Mouse (Mus musculus) cerebellum, adult 2 months (tissue): Measurements from ENCODE around the gene Abca2. TPM values are rescaled to one million over a fixed set of nuclear protein-coding genes. Genes with fewer than 3 reads are reported as not detected.
A peak's percentile ranks its signal among the peaks of the same experiment; 100 is the strongest.

Source experiments
- DNase-seq, 2 experiments: peaks; one replicate each; pipeline ENCODE4 v3.0.0; 2021
- H3K27ac ChIP-seq: fragments of 200-500 bp; 2 replicates; pipeline ENCODE4 v1.5.1; 2012; ENCODE audit warnings: low read length, control low read depth, inconsistent platforms; ENCODE audit not compliant: insufficient read depth
- H3K27me3 ChIP-seq: fragments of 200-500 bp; 2 replicates; pipeline ENCODE4 v1.6.1; 2012; ENCODE audit warnings: inconsistent platforms, mild to moderate bottlenecking, low read length, moderate library complexity; ENCODE audit not compliant: control insufficient read depth, insufficient read depth
- H3K4me1 ChIP-seq: fragments of 200-500 bp; 2 replicates; pipeline ENCODE4 v1.6.1; 2011; ENCODE audit warnings: low read length; ENCODE audit not compliant: control insufficient read depth, insufficient read depth
- H3K4me3 ChIP-seq: fragments of 200-500 bp; replicated peaks from 2 replicates; pipeline ENCODE3; 2011; ENCODE audit warnings: mild to moderate bottlenecking, low read depth, low read length, control low read depth; ENCODE audit not compliant: insufficient read depth
- CTCF ChIP-seq: fragments of 200-500 bp; IDR thresholded peaks from 2 replicates; pipeline ENCODE4 v1.5.1; 2011; ENCODE audit warnings: low read depth, mild to moderate bottlenecking, control low read depth, low read length, moderate library complexity, borderline replicate concordance; ENCODE audit not compliant: insufficient read depth
- POLR2A ChIP-seq: fragments of 200-500 bp; IDR thresholded peaks from 2 replicates; pipeline ENCODE4 v1.6.1; 2011; ENCODE audit warnings: low read length, control low read depth, borderline replicate concordance; ENCODE audit not compliant: insufficient read depth
- WGBS: fragments of 180-500 bp; shearing (Covaris S2); methylation state at CpG from one replicate; pipeline ENCODE4 v1.1.7; 2018; 5-methylcytosine and 5-hydroxymethylcytosine counted together
- polyA plus RNA-seq: library from polyadenylated mRNA; depleted of rRNA; stranded (reverse); fragments of >200 nt; gene quantifications from 2 replicates; pipeline ENCODE4 v1.2.3, GENCODE M21; 2012

The Abca2 gene
- polyA plus RNA-seq, 1 experiment = 285 TPM

- TF ChIP-seq CTCF = no peak
- no peak for TF ChIP-seq POLR2A
- 90% methylated on average over 5 of the region's 5 CpGs for WGBS
- H3K27me3 ChIP-seq = no peaks in the 10 kb centered on the region
- peaks cover 59% of the 10 kb centered on the region for H3K4me1 ChIP-seq
- H3K4me3 ChIP-seq = no peak overlapping the region
- H3K27ac ChIP-seq = no peak overlapping the region
- DNase-seq = no peak
Observed at GRCm38 (mm10) chr2:25427256-25427655, 1.2 kb upstream of the Abca2 start.

- peaks cover 64% of the 10 kb centered on the region for H3K4me1 ChIP-seq
- H3K27ac ChIP-seq = peak overlapping the region; percentile 100
- peak; percentile 74 to 78 for DNase-seq
- H3K27me3 ChIP-seq = no peaks in the 10 kb centered on the region
- peak overlapping the region; percentile 71 for H3K4me3 ChIP-seq
- WGBS = 2% methylated on average over 5 of the region's 5 CpGs
- TF ChIP-seq CTCF (no peak), POLR2A (0 out of 2 replicates have a peak, but pooled peaks have one; percentile 10)
Observed at GRCm38 (mm10) chr2:25429435-25430180, 1.1 kb downstream of the Abca2 start.

GRCm38 (mm10) chr2:25430395-25431233 lies 2.1 kb downstream of the Abca2 start:
- Histone ChIP-seq H3K27ac (peak overlapping the region; percentile 100), H3K4me1 (peaks cover 66% of the 10 kb centered on the region), H3K27me3 (no peaks in the 10 kb centered on the region), H3K4me3 (peak overlapping the region; percentile 71)
- no peak for TF ChIP-seq CTCF
- peak; percentile 16; the same call in 1 of the 2 replicates for TF ChIP-seq POLR2A
- 17% methylated on average over 17 of the region's 17 CpGs for WGBS
- peak; percentile 59 to 62 for DNase-seq

GRCm38 (mm10) chr2:25431308-25431855 lies 2.9 kb downstream of the Abca2 start:
- peak; percentile 53 to 61 for DNase-seq
- peaks cover 66% of the 10 kb centered on the region for H3K4me1 ChIP-seq
- H3K27me3 ChIP-seq = no peaks in the 10 kb centered on the region
- peak overlapping the region; percentile 100 for H3K27ac ChIP-seq
- 27% methylated on average over 6 of the region's 6 CpGs for WGBS
- TF ChIP-seq CTCF (no peak), POLR2A (no peak)
- H3K4me3 ChIP-seq = peak overlapping the region; percentile 71

GRCm38 (mm10) chr2:25432326-25433098 lies 4.0 kb downstream of the Abca2 start:
- WGBS = 24% methylated on average over 11 of the region's 11 CpGs
- TF ChIP-seq POLR2A (no peak), CTCF (no peak)
- no peaks in the 10 kb centered on the region for H3K27me3 ChIP-seq
- H3K4me1 ChIP-seq = peaks cover 73% of the 10 kb centered on the region
- peak overlapping the region; percentile 71 for H3K4me3 ChIP-seq
- peak in 1 of 2 experiments; percentile 48 for DNase-seq
- H3K27ac ChIP-seq = peak overlapping the region; percentile 77; the same call in 1 of the 2 replicates

- Histone ChIP-seq H3K27me3 (no peaks in the 10 kb centered on the region), H3K27ac (peak overlapping the region; percentile 77), H3K4me3 (no peak overlapping the region), H3K4me1 (peaks cover 73% of the 10 kb centered on the region)
- peak in 1 of 2 experiments; percentile 57 for DNase-seq
- no peak for TF ChIP-seq POLR2A
- no peak for TF ChIP-seq CTCF
- WGBS = 23% methylated on average over 17 of the region's 17 CpGs
Observed at GRCm38 (mm10) chr2:25433101-25433500, 4.6 kb downstream of the Abca2 start.

GRCm38 (mm10) chr2:25434292-25434691 lies 5.8 kb downstream of the Abca2 start:
- Histone ChIP-seq H3K27ac (peak overlapping the region; percentile 77), H3K27me3 (no peaks in the 10 kb centered on the region), H3K4me3 (peak overlapping the region; percentile 2), H3K4me1 (peaks cover 75% of the 10 kb centered on the region)
- peak; percentile 97 to 98 for DNase-seq
- 7% methylated on average over 8 of the region's 8 CpGs for WGBS
- TF ChIP-seq CTCF (peak; percentile 23; the same call in 1 of the 2 replicates), POLR2A (no peak; the same call in 1 of the 2 replicates)
